Mouse (Mus musculus) cerebellum, adult (tissue): ENCODE results near the gene Cyren.

Experiments used
- ATAC-seq: cut with Nextera tagmentation; 2 replicates; pipeline ENCODE4 v1.9.2; 2017; ENCODE audit warnings: mild to moderate bottlenecking, moderate library complexity, mixed read lengths; ENCODE audit not compliant: insufficient number of reproducible peaks, low FRiP score, low TSS enrichment

Cyren gene

GRCm38 (mm10) chr6:34869225-34869915, 8.5 kb downstream of the Cyren start:
- no peak for ATAC-seq

GRCm38 (mm10) chr6:34868507-34869217, 9.2 kb downstream of the Cyren start:
- ATAC-seq, result no peak

- no peak for ATAC-seq
These were observed 9.9 kb downstream of the Cyren start for GRCm38 (mm10) chr6:34867995-34868350.

- no peak for ATAC-seq
These were observed 10.4 kb downstream of the Cyren start for GRCm38 (mm10) chr6:34867301-34867994.

- ATAC-seq, result no peak
These were observed 11.1 kb downstream of the Cyren start for GRCm38 (mm10) chr6:34866786-34867185.

GRCm38 (mm10) chr6:34865711-34866593, 11.9 kb downstream of the Cyren start:
- no peak for ATAC-seq

GRCm38 (mm10) chr6:34865213-34865612, 12.6 kb downstream of the Cyren start:
- ATAC-seq, result no peak

- ATAC-seq, result no peak
These were observed 13.9 kb downstream of the Cyren start for GRCm38 (mm10) chr6:34863786-34864514.

GRCm38 (mm10) chr6:34862791-34863403, 15.0 kb downstream of the Cyren start, which contains the start of gene Tmem140:
Tmem140 (plus strand) TSS chr6:34863146.
- ATAC-seq, result no peak

GRCm38 (mm10) chr6:34862381-34862780, 15.5 kb downstream of the Cyren start:
- no peak for ATAC-seq

GRCm38 (mm10) chr6:34861546-34862053, 16.3 kb downstream of the Cyren start:
- ATAC-seq, result no peak

GRCm38 (mm10) chr6:34832352-34832751, 45.5 kb downstream of the Cyren start:
- no peak for ATAC-seq

GRCm38 (mm10) chr6:34824406-34824805, 53.5 kb downstream of the Cyren start:
- ATAC-seq, result no peak
